Mouse (Mus musculus) embryonic facial prominence, embryonic 10.5 days (tissue): Measurements from ENCODE around the gene Col1a1. TPM values are rescaled to one million over a fixed set of nuclear protein-coding genes. Genes with fewer than 3 reads are reported as not detected.
A peak's percentile ranks its signal among the peaks of the same experiment; 100 is the strongest.
"Not testable (repeated sequence)": the region's sequence is repeated elsewhere in the genome, so short reads cannot be mapped to it uniquely, and the experiment has no call there.

Source experiments
- DNase-seq: peaks from one replicate; pipeline ENCODE4 v3.0.0-alpha.2; 2017; ENCODE audit warnings: low spot score
- H3K27ac ChIP-seq: fragments of 300-500 bp; sonication (generic); replicated peaks from 2 replicates; pipeline ENCODE4 v1.5.1; 2016; ENCODE audit warnings: mild to moderate bottlenecking
- H3K27me3 ChIP-seq: fragments of 300-500 bp; sonication (generic); replicated peaks from 2 replicates; pipeline ENCODE4 v1.6.1; 2016; ENCODE audit warnings: low read depth, mild to moderate bottlenecking; ENCODE audit not compliant: poor library complexity, severe bottlenecking
- H3K36me3 ChIP-seq: fragments of 300-500 bp; sonication (generic); replicated peaks from 2 replicates; pipeline ENCODE4 v1.6.1; 2016; ENCODE audit warnings: mild to moderate bottlenecking, moderate library complexity
- H3K4me1 ChIP-seq: fragments of 300-500 bp; sonication (generic); 2 replicates; pipeline ENCODE4 v1.6.1; 2016
- H3K4me3 ChIP-seq: fragments of 300-500 bp; sonication (generic); 2 replicates; pipeline ENCODE4 v1.5.1; 2016; ENCODE audit warnings: mild to moderate bottlenecking, moderate library complexity
- H3K9me3 ChIP-seq: fragments of 300-500 bp; sonication (generic); 2 replicates; pipeline ENCODE4 v1.6.1; 2016; ENCODE audit warnings: mild to moderate bottlenecking
- WGBS: fragments of 180-500 bp; shearing (Covaris S2); methylation state at CpG from one replicate; pipeline ENCODE4 v1.1.7; 2016; 5-methylcytosine and 5-hydroxymethylcytosine counted together
- polyA plus RNA-seq: library from polyadenylated mRNA; unstranded; fragments of >200 nt; fragmentation: Nextera tagmentation; extraction: Ambion mirVana; gene quantifications from 2 replicates; pipeline ENCODE4 v1.2.1, GENCODE M21; 2016

Gene Col1a1
- polyA plus RNA-seq, 1 experiment from 2014 or later: 88.8 TPM

DNA sequence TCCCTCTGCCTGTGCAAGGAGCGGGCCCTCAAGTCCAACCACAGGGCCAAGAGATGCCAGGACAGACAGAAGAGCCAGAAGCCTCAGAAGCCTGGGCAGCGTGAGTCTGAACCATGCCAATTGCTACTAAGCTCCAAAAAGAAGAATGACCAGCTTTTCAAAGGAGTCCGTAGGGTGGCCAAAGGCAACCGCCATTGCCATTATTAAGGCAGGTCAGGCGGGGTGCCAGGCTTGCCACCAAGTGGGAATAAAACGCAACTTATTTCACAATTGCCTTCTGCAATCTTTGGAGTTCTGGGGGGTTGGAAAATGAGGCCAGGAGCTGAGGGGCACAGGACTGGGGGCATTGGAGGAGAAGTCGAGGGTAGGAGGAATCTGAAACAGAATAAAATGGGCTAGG lies 32.2 kb downstream of the Col1a1 start:
- no peaks in the 10 kb centered on the region for H3K9me3 ChIP-seq
- H3K27ac ChIP-seq: no peak overlapping the region
- WGBS: 85% methylated on average over 7 of the region's 7 CpGs
- peaks cover 9% of the 10 kb centered on the region for H3K4me1 ChIP-seq
- peaks cover 34% of the 10 kb centered on the region for H3K27me3 ChIP-seq
- H3K4me3 ChIP-seq: no peak overlapping the region
- no peaks in the 10 kb centered on the region for H3K36me3 ChIP-seq
- DNase-seq: no peak

- not testable (repeated sequence) for H3K4me1 ChIP-seq, H3K36me3 ChIP-seq, H3K9me3 ChIP-seq, DNase-seq, H3K27ac ChIP-seq, H3K4me3 ChIP-seq
- peaks cover 34% of the 10 kb centered on the region for H3K27me3 ChIP-seq
- 94% methylated on average over 4 of the region's 4 CpGs for WGBS
Observed at GRCm38 (mm10) chr11:94969709-94970108, 33.7 kb downstream of the Col1a1 start.

DNA sequence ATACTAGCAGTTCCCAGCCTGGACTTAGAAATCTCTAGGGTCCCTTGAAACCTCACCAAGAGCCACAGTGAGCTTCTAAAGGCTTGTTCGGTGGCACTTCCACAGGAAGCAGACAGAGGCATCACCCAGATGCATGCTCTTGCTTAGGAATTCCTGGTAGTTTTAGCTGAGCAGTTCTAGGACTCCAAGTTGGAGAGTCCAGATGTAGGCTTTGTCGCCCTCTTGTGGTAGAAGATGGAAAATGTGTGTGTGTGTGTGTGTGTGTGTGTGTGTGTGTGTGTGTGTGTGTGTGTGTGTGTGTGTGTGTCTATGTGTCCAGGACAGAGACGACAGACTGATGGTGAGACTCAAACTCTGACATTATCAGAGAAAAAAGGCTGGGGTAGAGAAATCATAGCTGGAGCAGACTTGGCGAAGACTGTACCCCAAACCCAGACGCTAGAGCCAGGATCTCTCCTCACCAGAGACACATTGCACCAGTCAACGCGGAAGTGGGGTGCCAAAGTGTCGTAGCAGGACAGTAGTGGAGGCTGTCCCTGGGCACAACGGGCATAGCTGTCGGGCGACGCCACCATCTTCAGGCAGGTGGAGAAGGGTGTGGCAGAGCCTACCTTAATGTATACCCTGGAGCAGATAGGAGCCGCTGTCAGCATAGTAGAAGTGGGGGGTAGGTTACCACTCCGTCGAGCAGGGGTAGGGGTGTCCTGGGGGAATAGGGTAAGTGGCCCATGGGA lies 34.4 kb downstream of the Col1a1 start:
- WGBS: 62% methylated on average over 15 of the region's 15 CpGs
- DNase-seq: peak; percentile 70
- H3K36me3 ChIP-seq: no peaks in the 10 kb centered on the region
- no peaks in the 10 kb centered on the region for H3K9me3 ChIP-seq
- H3K4me3 ChIP-seq: no peak overlapping the region
- peaks cover 34% of the 10 kb centered on the region for H3K27me3 ChIP-seq
- H3K4me1 ChIP-seq: peaks cover 6% of the 10 kb centered on the region
- no peak overlapping the region for H3K27ac ChIP-seq

DNA sequence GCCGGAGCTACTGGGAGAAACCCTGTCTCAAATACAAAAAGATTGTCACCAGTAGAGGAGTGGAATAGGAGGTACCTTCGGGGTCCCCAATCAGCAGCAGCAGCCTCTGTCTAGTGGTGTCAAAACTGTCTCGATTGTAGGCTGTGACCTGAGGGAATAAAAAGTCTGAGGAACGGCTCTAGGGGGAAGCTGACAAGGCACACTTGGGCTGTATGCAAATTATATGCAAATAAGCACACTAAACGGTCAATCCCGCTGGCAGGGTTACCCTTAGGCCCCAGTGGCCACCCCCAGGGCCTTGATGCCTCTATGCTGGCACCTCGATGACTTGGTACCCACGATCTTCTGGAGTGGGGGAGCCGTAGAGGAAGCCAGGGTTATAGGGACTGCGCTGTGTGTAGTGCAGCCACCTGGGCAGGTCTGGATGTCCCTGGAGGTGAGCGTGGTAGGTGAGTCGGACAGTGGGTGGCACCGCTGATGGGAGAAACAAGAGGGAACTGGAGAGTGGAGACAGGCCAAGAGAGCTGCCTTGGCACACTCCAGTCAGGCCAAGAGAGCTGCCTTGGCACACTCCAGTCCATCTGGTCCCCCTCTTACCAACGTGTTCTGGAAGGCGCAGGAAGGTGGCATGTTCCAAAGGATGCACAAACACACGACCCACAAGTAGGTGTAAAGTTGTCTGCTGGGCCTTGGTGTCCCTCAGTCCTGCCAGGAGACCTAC lies 36.0 kb downstream of the Col1a1 start:
- H3K36me3 ChIP-seq: no peaks in the 10 kb centered on the region
- H3K9me3 ChIP-seq: no peaks in the 10 kb centered on the region
- H3K4me3 ChIP-seq: no peak overlapping the region
- H3K27me3 ChIP-seq: peaks cover 34% of the 10 kb centered on the region
- no peak for DNase-seq
- no peak overlapping the region for H3K27ac ChIP-seq
- 68% methylated on average over 16 of the region's 16 CpGs for WGBS
- peaks cover 6% of the 10 kb centered on the region for H3K4me1 ChIP-seq

GRCm38 (mm10) chr11:94972887-94973286 lies 36.9 kb downstream of the Col1a1 start:
- no peaks in the 10 kb centered on the region for H3K9me3 ChIP-seq
- no peak overlapping the region for H3K4me3 ChIP-seq
- no peak overlapping the region for H3K27ac ChIP-seq
- DNase-seq: no peak
- WGBS: 64% methylated on average over 5 of the region's 5 CpGs
- peaks cover 34% of the 10 kb centered on the region for H3K27me3 ChIP-seq
- peaks cover 6% of the 10 kb centered on the region for H3K4me1 ChIP-seq
- H3K36me3 ChIP-seq: no peaks in the 10 kb centered on the region

GRCm38 (mm10) chr11:94973313-94973712 lies 37.3 kb downstream of the Col1a1 start:
- Histone ChIP-seq H3K36me3 (no peaks in the 10 kb centered on the region), H3K27ac (peak overlapping the region; percentile 51), H3K27me3 (peaks cover 32% of the 10 kb centered on the region), H3K9me3 (no peaks in the 10 kb centered on the region), H3K4me3 (no peak overlapping the region), H3K4me1 (peaks cover 9% of the 10 kb centered on the region)
- peak; percentile 39 for DNase-seq
- 45% methylated on average over 4 of the region's 4 CpGs for WGBS

DNA sequence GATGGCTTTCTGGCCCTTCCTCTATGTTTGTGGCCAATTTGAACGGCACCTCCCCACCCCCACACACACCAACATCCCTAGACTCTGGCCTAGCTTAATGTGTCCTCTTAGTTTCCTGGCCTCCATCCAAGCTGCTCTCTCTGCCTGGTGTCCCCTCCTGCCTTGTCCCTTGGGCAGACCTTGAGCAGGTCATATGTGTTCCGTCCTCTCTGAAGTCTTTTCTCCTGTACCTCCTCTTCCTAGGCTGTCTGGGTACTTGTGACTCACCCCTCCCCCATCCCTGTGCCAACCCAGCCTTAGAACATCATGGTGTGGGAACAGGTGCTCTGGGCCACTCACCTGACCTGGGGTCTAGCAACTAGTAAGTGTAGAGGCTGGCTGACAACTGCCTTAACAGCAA lies 38.9 kb downstream of the Col1a1 start:
- Histone ChIP-seq H3K9me3 (no peaks in the 10 kb centered on the region), H3K27me3 (peaks cover 23% of the 10 kb centered on the region; the same call in 1 of the 2 replicates), H3K4me3 (no peak overlapping the region), H3K36me3 (no peaks in the 10 kb centered on the region), H3K4me1 (peaks cover 21% of the 10 kb centered on the region), H3K27ac (no peak overlapping the region)
- no peak for DNase-seq
- WGBS: 87% methylated on average over 2 of the region's 2 CpGs

GRCm38 (mm10) chr11:94976199-94976598 lies 40.2 kb downstream of the Col1a1 start, which contains the start of gene Sgca:
Gene Sgca, minus strand, starts transcription at chr11:94976327.
- no peaks in the 10 kb centered on the region for H3K36me3 ChIP-seq
- H3K27me3 ChIP-seq: peaks cover 15% of the 10 kb centered on the region; the same call in 1 of the 2 replicates
- peaks cover 21% of the 10 kb centered on the region for H3K4me1 ChIP-seq
- no peak within 1 kb of the TSS for H3K27ac ChIP-seq
- 76% methylated on average over 5 of the region's 5 CpGs for WGBS
- no peak within 1 kb of the TSS for H3K4me3 ChIP-seq
- DNase-seq: no peak
- H3K9me3 ChIP-seq: no peaks in the 10 kb centered on the region

GRCm38 (mm10) chr11:94978178-94978915 lies 42.3 kb downstream of the Col1a1 start:
- no peak for DNase-seq
- peaks cover 16% of the 10 kb centered on the region for H3K4me1 ChIP-seq
- no peaks in the 10 kb centered on the region for H3K36me3 ChIP-seq
- H3K9me3 ChIP-seq: no peaks in the 10 kb centered on the region
- H3K27me3 ChIP-seq: no peaks in the 10 kb centered on the region
- H3K27ac ChIP-seq: peak overlapping the region; percentile 87
- 50% methylated on average over 9 of the region's 9 CpGs for WGBS
- peak overlapping the region; percentile 51 for H3K4me3 ChIP-seq

GRCm38 (mm10) chr11:94978947-94979346 lies 42.9 kb downstream of the Col1a1 start:
- Histone ChIP-seq H3K4me1 (peaks cover 15% of the 10 kb centered on the region), H3K4me3 (peak overlapping the region; percentile 51), H3K9me3 (no peaks in the 10 kb centered on the region), H3K36me3 (no peaks in the 10 kb centered on the region), H3K27ac (peak overlapping the region; percentile 87), H3K27me3 (no peaks in the 10 kb centered on the region)
- WGBS: under 1% methylated on average over 20 of the region's 20 CpGs
- peak; percentile 98 for DNase-seq

DNA sequence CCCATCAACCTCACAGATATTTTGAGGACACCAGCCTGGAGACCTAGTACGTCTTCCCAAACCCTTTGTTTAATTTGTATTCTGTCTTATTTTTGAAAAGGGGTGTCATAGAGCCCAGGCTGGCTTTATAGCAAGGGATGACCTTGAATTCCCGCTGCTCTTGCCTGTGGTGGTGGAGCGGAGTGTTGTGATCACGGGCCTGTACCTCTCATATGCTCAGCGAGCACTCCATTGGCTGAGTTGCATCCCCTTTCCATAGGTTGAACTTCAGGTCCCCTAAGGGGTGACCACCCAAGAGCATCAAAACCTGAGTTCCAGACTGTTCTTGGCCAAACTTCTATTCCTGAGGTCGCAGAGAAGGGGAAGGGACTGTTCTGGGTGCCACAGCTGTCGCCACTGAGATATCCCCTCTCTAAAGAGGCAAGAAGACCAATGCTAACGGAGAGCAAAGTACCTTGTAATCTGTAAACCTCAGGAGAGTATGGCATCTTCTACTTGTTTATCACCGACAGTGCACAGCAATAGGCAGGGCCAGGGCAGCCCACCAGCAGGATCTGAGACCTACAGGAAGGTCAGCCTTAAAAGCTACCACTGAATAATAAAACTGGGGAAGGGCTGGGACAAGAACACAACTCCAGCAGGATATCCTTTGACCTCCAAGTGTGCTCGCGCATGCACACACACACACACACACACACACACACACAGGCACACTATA lies 43.6 kb downstream of the Col1a1 start:
- 78% methylated on average over 11 of the region's 11 CpGs for WGBS
- peak overlapping the region; percentile 87 for H3K27ac ChIP-seq
- no peak for DNase-seq
- H3K4me1 ChIP-seq: peaks cover 16% of the 10 kb centered on the region
- H3K9me3 ChIP-seq: no peaks in the 10 kb centered on the region
- H3K4me3 ChIP-seq: peak overlapping the region; percentile 51
- H3K36me3 ChIP-seq: no peaks in the 10 kb centered on the region
- no peaks in the 10 kb centered on the region for H3K27me3 ChIP-seq

- no peaks in the 10 kb centered on the region for H3K27me3 ChIP-seq
- peak; percentile 54 for DNase-seq
- H3K4me1 ChIP-seq: peaks cover 54% of the 10 kb centered on the region
- H3K36me3 ChIP-seq: no peaks in the 10 kb centered on the region
- H3K9me3 ChIP-seq: no peaks in the 10 kb centered on the region
- 42% methylated on average over 1 of the region's 1 CpGs for WGBS
- H3K27ac ChIP-seq: peak overlapping the region; percentile 67
- H3K4me3 ChIP-seq: no peak overlapping the region
Observed at GRCm38 (mm10) chr11:94985140-94985539, 49.1 kb downstream of the Col1a1 start.
